Mouse (Mus musculus): ENCODE results near the gene Dpagt1.

GRCm38 (mm10) chr9:44319105-44319886 is 6.5 kb upstream of the Dpagt1 start:
- TF ChIP-seq POLR2A (IDR thresholded peaks at IDR 0.05; ENCODE audit: borderline replicate concordance, insufficient read depth, low read length) = no peak
- TF ChIP-seq CTCF (IDR thresholded peaks at IDR 0.05; ENCODE audit: borderline replicate concordance, insufficient read depth, low read depth, low read length) = no peak
